Mouse (Mus musculus) neural tube, embryonic 15.5 days (tissue): ENCODE results near the gene Tpst1. TPM values are rescaled to one million over a fixed set of nuclear protein-coding genes. Genes with fewer than 3 reads are reported as not detected.

ENCODE experiments used
- ATAC-seq: fragments of 200-750 bp; cut with Nextera tagmentation; 2 replicates; pipeline ENCODE4 v1.8.0; 2017; ENCODE audit warnings: mild to moderate bottlenecking, moderate TSS enrichment, moderate library complexity; ENCODE audit not compliant: low FRiP score
- H3K27ac ChIP-seq: fragments of 300-500 bp; sonication (generic); replicated peaks from 2 replicates; pipeline ENCODE4 v1.5.1; 2015; ENCODE audit warnings: mild to moderate bottlenecking, inconsistent platforms
- H3K27me3 ChIP-seq: fragments of 300-500 bp; sonication (generic); replicated peaks from 2 replicates; pipeline ENCODE4 v1.6.1; 2015; ENCODE audit warnings: inconsistent platforms
- H3K36me3 ChIP-seq: fragments of 300-500 bp; sonication (generic); 2 replicates; pipeline ENCODE4 v1.6.1; 2015; ENCODE audit warnings: inconsistent platforms
- H3K4me1 ChIP-seq: fragments of 300-500 bp; sonication (generic); 2 replicates; pipeline ENCODE4 v1.6.1; 2015; ENCODE audit warnings: inconsistent platforms
- H3K4me2 ChIP-seq: fragments of 300-500 bp; sonication (generic); 2 replicates; pipeline ENCODE4 v1.6.1; 2015; ENCODE audit warnings: inconsistent platforms, mild to moderate bottlenecking, moderate library complexity
- H3K4me3 ChIP-seq: fragments of 300-500 bp; sonication (generic); replicated peaks from 2 replicates; pipeline ENCODE4 v1.5.1; 2015; ENCODE audit warnings: mild to moderate bottlenecking, inconsistent platforms
- H3K9ac ChIP-seq: fragments of 300-500 bp; sonication (generic); replicated peaks from 2 replicates; pipeline ENCODE4 v1.6.1; 2015; ENCODE audit warnings: mild to moderate bottlenecking, inconsistent platforms
- H3K9me3 ChIP-seq: fragments of 300-500 bp; sonication (generic); replicated peaks from 2 replicates; pipeline ENCODE4 v1.6.1; 2016; ENCODE audit warnings: inconsistent platforms
- WGBS: fragments of 180-500 bp; shearing (Covaris S2); methylation state at CpG from one replicate; pipeline ENCODE4 v1.1.7; 2015; ENCODE audit warnings: mixed read lengths; 5-methylcytosine and 5-hydroxymethylcytosine counted together
- polyA plus RNA-seq: library from polyadenylated mRNA; unstranded; fragments of >200 nt; fragmentation: Nextera tagmentation; extraction: Ambion mirVana; gene quantifications from 2 replicates; pipeline ENCODE4 v1.2.1, GENCODE M21; 2015

Tpst1 gene
- polyA plus RNA-seq, 1 experiment from 2014 or later, result 58.8 TPM

DNA sequence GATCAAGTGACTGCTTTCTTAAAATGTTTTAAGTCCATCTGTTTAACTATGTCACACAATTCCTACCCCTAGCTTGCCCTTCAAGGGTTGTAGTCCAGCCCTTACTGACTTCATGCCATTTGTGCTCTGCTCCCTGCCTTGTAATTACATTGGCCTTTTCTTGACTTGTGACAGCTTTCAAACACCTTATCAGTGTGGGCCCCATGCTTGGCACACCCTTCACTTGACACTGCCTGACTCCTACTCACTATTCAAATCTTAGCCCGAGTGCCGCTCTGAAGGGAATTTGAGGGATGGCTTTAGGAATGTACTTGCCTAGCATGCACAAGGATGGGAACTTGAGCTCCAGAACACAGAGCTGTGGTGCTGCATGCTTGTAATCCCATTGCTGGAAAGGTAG, 24.7 kb downstream of the Tpst1 start:
- H3K4me1 ChIP-seq, result no peaks in the 10 kb centered on the region
- no peaks in the 10 kb centered on the region for H3K9me3 ChIP-seq
- H3K9ac ChIP-seq, result no peak overlapping the region
- no peak overlapping the region for H3K27ac ChIP-seq
- no peak overlapping the region for H3K4me3 ChIP-seq
- peaks cover 13% of the 10 kb centered on the region for H3K36me3 ChIP-seq
- no peak overlapping the region for H3K4me2 ChIP-seq
- 90% methylated on average over 2 of the region's 2 CpGs for WGBS
- H3K27me3 ChIP-seq, result no peaks in the 10 kb centered on the region
- no peak for ATAC-seq

DNA sequence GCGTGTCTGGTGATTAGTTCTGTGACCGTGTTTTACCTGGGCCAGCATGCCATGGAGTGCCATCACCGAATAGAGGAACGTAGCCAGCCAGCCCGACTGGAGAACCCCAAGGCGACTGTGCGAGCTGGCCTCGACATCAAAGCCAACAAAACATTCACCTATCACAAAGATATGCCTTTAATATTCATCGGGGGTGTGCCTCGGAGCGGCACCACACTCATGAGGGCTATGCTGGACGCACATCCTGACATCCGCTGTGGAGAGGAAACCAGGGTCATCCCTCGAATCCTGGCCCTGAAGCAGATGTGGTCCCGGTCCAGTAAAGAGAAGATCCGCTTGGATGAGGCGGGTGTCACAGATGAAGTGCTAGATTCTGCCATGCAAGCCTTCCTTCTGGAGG, 28.6 kb downstream of the Tpst1 start:
- Histone ChIP-seq H3K36me3 (peaks cover 24% of the 10 kb centered on the region), H3K4me2 (no peak overlapping the region), H3K27ac (no peak overlapping the region), H3K4me3 (no peak overlapping the region), H3K9ac (no peak overlapping the region), H3K27me3 (no peaks in the 10 kb centered on the region), H3K9me3 (no peaks in the 10 kb centered on the region), H3K4me1 (no peaks in the 10 kb centered on the region; the same call in 1 of the 2 replicates)
- WGBS, result 96% methylated on average over 17 of the region's 17 CpGs
- ATAC-seq, result no peak

DNA sequence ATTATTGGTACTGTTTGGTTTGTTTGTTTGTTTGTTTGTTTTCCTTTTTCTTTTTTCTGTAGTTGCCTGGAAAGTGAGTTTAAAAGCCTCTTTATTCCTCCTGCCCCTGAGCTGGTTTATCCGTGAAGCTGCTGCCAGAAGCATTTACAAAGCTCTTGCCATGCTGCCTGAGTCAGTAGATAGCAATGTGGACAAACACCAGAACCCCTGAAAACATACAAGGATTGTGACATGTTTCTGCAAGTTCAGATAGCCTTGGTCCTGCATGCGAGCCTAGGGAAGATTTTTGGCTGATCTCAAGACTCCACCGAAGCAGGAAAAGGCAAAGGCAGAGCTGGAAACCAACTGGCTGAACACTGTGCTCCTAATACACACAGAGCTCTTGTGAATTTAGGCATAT, 36.2 kb downstream of the Tpst1 start:
- Histone ChIP-seq H3K4me2 (no peak overlapping the region), H3K27ac (no peak overlapping the region)
- WGBS, result 93% methylated on average over 3 of the region's 3 CpGs

DNA sequence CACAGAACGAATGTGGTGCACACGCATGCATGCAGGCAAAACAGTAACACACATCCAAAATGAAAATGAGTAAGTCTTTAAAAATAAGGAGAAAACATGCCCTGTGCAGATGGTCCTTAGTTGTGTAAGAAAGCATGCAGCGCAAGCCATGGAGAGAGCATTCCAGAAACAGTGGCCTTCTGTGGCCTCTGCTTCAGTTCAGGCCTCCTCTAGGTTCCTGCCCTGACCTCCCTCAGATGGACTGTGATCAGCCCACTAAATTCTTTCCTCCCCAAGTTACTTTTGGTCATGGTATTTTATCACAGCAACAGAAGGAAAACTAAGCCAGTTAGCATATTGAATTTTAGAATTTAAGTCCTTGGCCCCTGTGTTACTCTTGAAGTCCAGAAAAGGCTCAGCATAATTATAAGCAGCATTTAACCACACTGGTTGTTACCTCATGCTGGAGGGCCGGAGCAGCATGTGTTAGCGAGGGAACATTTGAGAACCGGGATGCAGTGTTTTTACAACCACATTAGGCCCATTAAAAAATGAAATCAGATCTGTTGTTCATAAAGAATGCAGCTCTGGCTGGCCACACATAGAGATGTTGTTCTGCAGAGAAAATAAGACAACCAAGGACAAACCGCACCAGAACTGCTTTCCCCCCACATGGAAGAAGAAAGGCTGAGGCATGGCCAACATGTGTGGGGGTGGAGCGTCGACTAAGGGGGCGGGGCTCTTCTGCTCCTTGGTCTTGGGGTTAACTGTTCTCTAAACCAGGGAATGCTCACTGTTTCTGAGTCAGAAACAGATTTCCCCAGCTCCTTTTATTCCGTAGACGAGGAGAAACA, 37.7 kb downstream of the Tpst1 start:
- Histone ChIP-seq H3K36me3 (peaks cover 18% of the 10 kb centered on the region; the same call in 1 of the 2 replicates), H3K9me3 (no peaks in the 10 kb centered on the region), H3K4me2 (no peak overlapping the region), H3K27me3 (no peaks in the 10 kb centered on the region), H3K27ac (peak overlapping the region; percentile 33), H3K4me3 (no peak overlapping the region), H3K9ac (no peak overlapping the region), H3K4me1 (peaks cover 7% of the 10 kb centered on the region; the same call in 1 of the 2 replicates)
- 73% methylated on average over 12 of the region's 12 CpGs for WGBS
- ATAC-seq, result no peak

More for the DNA sequence above, 36.2 kb downstream of the Tpst1 start:
- no peak for ATAC-seq
- no peaks in the 10 kb centered on the region for H3K9me3 ChIP-seq
- H3K36me3 ChIP-seq, result peaks cover 14% of the 10 kb centered on the region; the same call in 1 of the 2 replicates
- no peak overlapping the region for H3K4me3 ChIP-seq
- no peak overlapping the region for H3K9ac ChIP-seq
- H3K27me3 ChIP-seq, result no peaks in the 10 kb centered on the region
- H3K4me1 ChIP-seq, result peaks cover 7% of the 10 kb centered on the region; the same call in 1 of the 2 replicates

DNA sequence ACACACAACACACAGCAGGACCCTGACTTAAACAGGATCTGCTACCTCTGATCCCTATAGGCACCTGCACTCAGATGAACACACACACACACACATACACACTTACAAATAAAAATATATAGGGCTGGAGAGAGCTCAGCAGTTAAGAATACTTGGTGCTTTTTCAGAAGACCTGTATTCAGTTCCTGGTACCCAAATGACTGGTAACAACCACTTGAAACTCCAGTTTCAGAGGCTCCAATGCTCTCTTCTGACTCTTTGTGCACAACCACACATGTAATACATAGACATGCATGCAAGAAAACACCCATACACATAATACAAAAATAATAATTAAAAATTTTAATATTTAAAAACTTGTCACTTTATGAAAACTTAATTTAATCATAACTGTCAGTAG, 39.5 kb downstream of the Tpst1 start:
- Histone ChIP-seq H3K9me3 (no peaks in the 10 kb centered on the region), H3K36me3 (peaks cover 18% of the 10 kb centered on the region; the same call in 1 of the 2 replicates), H3K4me3 (no peak overlapping the region), H3K4me2 (no peak overlapping the region), H3K4me1 (peaks cover 12% of the 10 kb centered on the region; the same call in 1 of the 2 replicates), H3K27me3 (no peaks in the 10 kb centered on the region), H3K27ac (no peak overlapping the region), H3K9ac (no peak overlapping the region)
- ATAC-seq, result no peak

DNA sequence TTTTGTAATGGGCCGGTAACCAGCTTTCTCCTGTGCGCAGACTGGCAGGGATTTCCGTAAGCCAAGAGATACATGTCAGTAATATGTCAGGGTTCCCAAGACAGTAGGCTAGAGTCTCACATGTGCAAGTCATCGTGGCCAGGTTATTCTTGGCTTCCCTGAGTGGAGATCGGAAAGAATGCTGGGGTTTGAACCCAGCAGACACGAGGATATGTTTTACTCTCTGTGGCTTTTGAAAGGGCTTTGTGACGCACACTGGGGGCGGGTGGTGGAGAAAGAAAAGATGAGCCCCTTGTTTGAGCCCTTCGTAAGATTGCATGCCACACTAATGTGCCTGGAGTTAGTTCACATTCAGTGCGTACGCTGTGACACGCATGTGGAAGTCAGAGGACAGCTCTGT, 43.0 kb downstream of the Tpst1 start:
- no peak for ATAC-seq
- Histone ChIP-seq H3K27me3 (no peaks in the 10 kb centered on the region), H3K4me2 (no peak overlapping the region), H3K36me3 (peaks cover 6% of the 10 kb centered on the region; the same call in 1 of the 2 replicates), H3K27ac (no peak overlapping the region), H3K9ac (no peak overlapping the region), H3K9me3 (no peaks in the 10 kb centered on the region), H3K4me1 (peaks cover 32% of the 10 kb centered on the region), H3K4me3 (no peak overlapping the region)
- 93% methylated on average over 12 of the region's 12 CpGs for WGBS

DNA sequence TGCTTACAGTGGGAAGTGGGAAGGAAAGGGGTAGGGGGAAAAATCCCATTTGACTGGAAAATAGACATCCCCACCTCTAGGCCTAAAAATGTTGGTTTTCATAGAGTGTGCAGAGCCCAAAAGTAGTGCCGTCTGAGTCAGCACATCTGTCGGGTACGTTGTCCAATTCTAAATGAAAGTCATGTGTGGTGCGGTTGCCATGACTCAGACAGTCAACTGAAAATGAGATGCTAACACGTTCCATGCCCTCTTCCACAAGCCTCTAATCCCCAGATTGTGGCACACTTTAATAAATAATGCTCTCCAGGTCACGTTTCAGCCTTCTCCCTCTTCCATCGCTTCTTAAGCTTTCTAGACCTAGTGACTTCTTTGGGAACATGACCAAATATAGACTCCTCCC, 43.7 kb downstream of the Tpst1 start:
- 89% methylated on average over 7 of the region's 7 CpGs for whole genome bisulfite sequencing
- ATAC-seq, result no peak
- H3K4me2 ChIP-seq, result no peak overlapping the region

DNA sequence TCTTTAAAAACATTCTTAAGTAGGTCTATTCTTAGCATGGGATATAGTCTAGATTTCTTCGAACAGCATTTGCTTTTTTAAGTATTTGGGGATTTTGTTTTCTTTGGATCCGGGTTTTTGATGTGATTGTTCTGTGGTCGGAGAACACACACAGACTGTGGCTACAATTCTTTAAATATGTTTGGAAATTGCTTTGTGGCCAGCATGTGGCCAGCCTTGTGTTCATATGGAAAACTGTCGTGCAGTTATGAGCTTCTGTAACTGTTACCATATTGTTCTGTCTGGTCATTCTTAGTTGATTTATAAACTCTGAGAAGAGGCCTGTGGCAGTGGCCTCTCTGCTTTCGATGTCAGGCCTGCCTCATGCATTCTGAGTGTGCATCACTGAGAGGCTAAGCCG, 44.8 kb downstream of the Tpst1 start:
- H3K4me2 ChIP-seq, result no peak overlapping the region
- no peak overlapping the region for H3K4me3 ChIP-seq
- H3K4me1 ChIP-seq, result peaks cover 28% of the 10 kb centered on the region
- H3K27me3 ChIP-seq, result no peaks in the 10 kb centered on the region
- 71% methylated on average over 6 of the region's 6 CpGs for WGBS
- peak overlapping the region; percentile 52; the same call in 1 of the 2 replicates for H3K27ac ChIP-seq
- no peak for ATAC-seq
- H3K9me3 ChIP-seq, result no peaks in the 10 kb centered on the region
- H3K36me3 ChIP-seq, result peaks cover 6% of the 10 kb centered on the region; the same call in 1 of the 2 replicates
- no peak overlapping the region for H3K9ac ChIP-seq

More for the DNA sequence above, 43.7 kb downstream of the Tpst1 start:
- Histone ChIP-seq H3K9ac (no peak overlapping the region), H3K4me3 (no peak overlapping the region), H3K4me1 (peaks cover 29% of the 10 kb centered on the region), H3K9me3 (no peaks in the 10 kb centered on the region), H3K36me3 (peaks cover 6% of the 10 kb centered on the region; the same call in 1 of the 2 replicates), H3K27ac (no peak overlapping the region), H3K27me3 (no peaks in the 10 kb centered on the region)

DNA sequence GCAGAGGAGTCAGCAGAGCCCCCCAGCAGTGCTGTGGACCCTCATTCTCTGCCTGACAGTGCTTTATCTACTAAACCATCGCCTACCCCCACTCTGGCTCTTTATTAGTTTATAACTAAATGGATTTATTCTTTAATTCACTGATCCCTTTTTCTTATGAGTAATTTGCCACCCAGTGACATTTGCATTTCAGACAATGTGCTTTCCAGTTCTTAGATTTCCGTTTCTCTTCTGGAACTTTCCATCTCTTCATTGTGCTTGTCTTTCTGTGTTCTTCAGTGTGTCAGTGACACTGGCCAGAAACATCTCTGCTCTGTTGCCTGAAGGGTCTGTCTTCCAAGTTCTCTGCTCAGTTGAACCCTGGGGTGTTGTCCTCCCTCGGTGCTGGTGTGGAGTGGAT, 46.1 kb downstream of the Tpst1 start:
- no peak overlapping the region for H3K4me3 ChIP-seq
- no peaks in the 10 kb centered on the region for H3K9me3 ChIP-seq
- H3K27ac ChIP-seq, result peak overlapping the region; percentile 0; the same call in 1 of the 2 replicates
- H3K4me2 ChIP-seq, result no peak overlapping the region
- peaks cover 30% of the 10 kb centered on the region for H3K4me1 ChIP-seq
- no peaks in the 10 kb centered on the region for H3K27me3 ChIP-seq
- ATAC-seq, result no peak
- peaks cover 6% of the 10 kb centered on the region; the same call in 1 of the 2 replicates for H3K36me3 ChIP-seq
- WGBS, result 74% methylated on average over 3 of the region's 3 CpGs
- H3K9ac ChIP-seq, result no peak overlapping the region

DNA sequence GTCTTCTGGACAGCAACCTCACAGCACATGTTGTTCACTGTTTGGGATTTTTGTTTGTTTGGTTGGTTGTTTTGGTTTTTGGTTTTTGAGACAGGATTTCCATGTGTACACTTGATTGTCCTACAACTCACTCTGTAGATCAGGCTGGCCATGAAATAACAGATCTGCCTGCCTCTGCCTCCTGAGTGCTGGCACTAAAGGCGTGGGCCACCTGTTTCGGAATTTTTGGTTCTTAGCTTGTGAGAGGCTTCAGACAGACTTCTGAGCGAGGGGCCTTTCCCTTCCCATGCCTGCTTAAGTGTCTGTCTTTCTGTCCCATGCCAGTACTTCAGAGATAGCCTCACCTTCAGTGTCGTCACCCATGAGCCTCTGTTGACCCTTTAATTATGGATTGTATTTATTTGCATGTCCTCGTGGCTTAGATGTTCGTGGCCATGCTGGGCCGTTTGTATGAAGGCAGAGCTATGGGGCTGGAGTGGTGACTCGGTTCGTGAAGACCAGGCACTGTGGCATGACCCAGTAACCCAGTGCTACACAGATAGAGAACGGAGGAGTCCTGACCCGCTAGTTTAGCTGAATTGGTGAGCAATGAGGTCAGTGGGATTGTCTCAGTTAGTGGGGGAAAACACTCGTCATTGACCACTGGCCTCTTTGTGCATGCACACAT, 47.1 kb downstream of the Tpst1 start:
- H3K4me2 ChIP-seq, result no peak overlapping the region
- no peaks in the 10 kb centered on the region for H3K27me3 ChIP-seq
- H3K36me3 ChIP-seq, result peaks cover under 1% of the 10 kb centered on the region; the same call in 1 of the 2 replicates
- 91% methylated on average over 12 of the region's 12 CpGs for WGBS
- H3K27ac ChIP-seq, result peak overlapping the region; percentile 51; the same call in 1 of the 2 replicates
- no peak overlapping the region for H3K9ac ChIP-seq
- no peak overlapping the region for H3K4me3 ChIP-seq
- ATAC-seq, result no peak
- H3K4me1 ChIP-seq, result peaks cover 38% of the 10 kb centered on the region
- no peaks in the 10 kb centered on the region for H3K9me3 ChIP-seq

DNA sequence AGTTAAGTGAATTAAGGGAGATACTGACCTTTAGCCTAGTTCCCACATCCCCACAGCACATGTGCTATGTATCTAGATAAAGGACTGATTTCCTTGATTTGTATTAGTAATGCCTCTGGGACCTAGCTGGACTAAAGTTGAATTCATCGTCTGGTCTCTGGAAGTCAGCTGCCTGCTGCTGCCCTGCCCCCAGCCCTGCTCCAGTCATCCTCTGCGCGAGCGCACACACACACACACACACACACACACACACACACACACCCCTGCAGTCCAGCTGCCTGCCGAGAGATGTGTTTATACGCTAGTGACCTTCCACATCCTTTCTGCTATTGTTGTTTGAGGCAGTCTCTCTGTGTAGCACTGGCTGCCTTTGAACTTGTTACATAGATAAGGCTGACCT, 47.8 kb downstream of the Tpst1 start:
- Histone ChIP-seq H3K36me3 (no peaks in the 10 kb centered on the region), H3K4me3 (no peak overlapping the region), H3K27me3 (no peaks in the 10 kb centered on the region), H3K9ac (no peak overlapping the region), H3K4me2 (no peak overlapping the region), H3K27ac (no peak overlapping the region; the same call in 1 of the 2 replicates), H3K9me3 (no peaks in the 10 kb centered on the region), H3K4me1 (peaks cover 38% of the 10 kb centered on the region)
- WGBS, result 55% methylated on average over 6 of the region's 6 CpGs
- no peak for ATAC-seq

DNA sequence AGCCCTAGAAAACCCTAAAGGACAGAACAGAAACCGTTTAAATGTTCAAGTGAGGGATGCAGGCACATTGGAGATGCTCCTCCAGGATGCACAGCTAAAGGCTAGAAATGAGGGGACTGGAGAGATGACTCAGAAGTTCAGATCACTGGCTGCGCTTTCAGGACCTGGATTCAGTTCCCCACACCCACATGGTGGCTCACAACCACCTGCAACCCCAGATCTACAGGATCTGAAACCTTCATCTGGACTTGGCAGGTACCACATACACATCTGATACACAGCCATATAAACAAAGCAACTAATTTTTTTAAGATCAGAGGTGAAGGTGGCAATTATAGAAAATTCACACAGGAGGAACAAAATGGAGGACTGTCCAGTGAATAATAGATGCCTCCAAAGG, 49.2 kb downstream of the Tpst1 start:
- Histone ChIP-seq H3K9ac (no peak overlapping the region), H3K27me3 (no peaks in the 10 kb centered on the region), H3K36me3 (no peaks in the 10 kb centered on the region), H3K4me1 (peaks cover 36% of the 10 kb centered on the region), H3K9me3 (no peaks in the 10 kb centered on the region), H3K27ac (no peak overlapping the region), H3K4me3 (no peak overlapping the region), H3K4me2 (no peak overlapping the region)
- 93% methylated on average over 2 of the region's 2 CpGs for WGBS
- ATAC-seq, result no peak
